Mouse (Mus musculus) testis, adult 2 months (tissue): ENCODE results near the gene Dgkq. TPM values are rescaled to one million over a fixed set of nuclear protein-coding genes. Genes with fewer than 3 reads are reported as not detected.

Experiments
- H3K27ac ChIP-seq: fragments of 200-500 bp; 2 replicates; pipeline ENCODE4 v1.5.1; 2012; ENCODE audit warnings: low read depth, low read length; ENCODE audit not compliant: control insufficient read depth, insufficient read depth
- H3K27me3 ChIP-seq: fragments of 200-500 bp; 2 replicates; pipeline ENCODE4 v1.6.1; 2012; ENCODE audit warnings: mild to moderate bottlenecking, low read length, moderate library complexity; ENCODE audit not compliant: control insufficient read depth, insufficient read depth
- H3K36me3 ChIP-seq: fragments of 200-500 bp; 2 replicates; pipeline ENCODE4 v1.6.1; 2012; ENCODE audit warnings: mild to moderate bottlenecking, low read length; ENCODE audit not compliant: control insufficient read depth, insufficient read depth
- H3K4me1 ChIP-seq: fragments of 200-500 bp; 2 replicates; pipeline ENCODE4 v1.6.1; 2012; ENCODE audit warnings: low read length; ENCODE audit not compliant: control insufficient read depth, insufficient read depth
- H3K4me3 ChIP-seq: fragments of 200-500 bp; 2 replicates; pipeline ENCODE4 v1.5.1; 2012; ENCODE audit warnings: low read depth, mild to moderate bottlenecking, low read length, moderate library complexity, mixed read lengths; ENCODE audit not compliant: control insufficient read depth
- CTCF ChIP-seq: fragments of 200-500 bp; IDR thresholded peaks from 2 replicates; pipeline ENCODE4 v1.5.1; 2012; ENCODE audit warnings: low read depth, mild to moderate bottlenecking, inconsistent platforms, low read length, moderate library complexity; ENCODE audit not compliant: control insufficient read depth, insufficient read depth, insufficient replicate concordance
- POLR2A ChIP-seq: fragments of 200-500 bp; IDR thresholded peaks from 2 replicates; pipeline ENCODE4 v1.6.1; 2012; ENCODE audit warnings: low read depth, mild to moderate bottlenecking, inconsistent platforms, low read length, moderate library complexity; ENCODE audit not compliant: control insufficient read depth
- polyA plus RNA-seq: library from polyadenylated mRNA; depleted of rRNA; stranded (reverse); fragments of >200 nt; gene quantifications from 2 replicates; pipeline ENCODE4 v1.2.3, GENCODE M21; 2012; rRNA removed

Dgkq gene
- polyA plus RNA-seq, 1 experiment = 4.7 TPM

- Histone ChIP-seq H3K36me3 (no peaks in the 10 kb centered on the region), H3K27ac (peak within 1 kb of the TSS; percentile 82), H3K27me3 (no peaks in the 10 kb centered on the region), H3K4me1 (no peaks in the 10 kb centered on the region; the same call in 1 of the 2 replicates), H3K4me3 (peak within 1 kb of the TSS; percentile 94)
- TF ChIP-seq CTCF (no peak; the same call in 1 of the 2 replicates), POLR2A (peak; percentile 92)
Measured at GRCm38 (mm10) chr5:108629634-108630483, 39.6 kb downstream of the Dgkq start, which contains the start of the genes Gak and Tmem175. Gak (minus strand) TSS chr5:108629755. Tmem175 (plus strand) TSS chr5:108629770.

- no peaks in the 10 kb centered on the region; the same call in 1 of the 2 replicates for H3K4me1 ChIP-seq
- no peaks in the 10 kb centered on the region; the same call in 1 of the 2 replicates for H3K36me3 ChIP-seq
- TF ChIP-seq POLR2A = no peak
- TF ChIP-seq CTCF = 0 out of 2 replicates have a peak, but pooled peaks have one; percentile 11
- peak overlapping the region; percentile 94 for H3K4me3 ChIP-seq
- no peaks in the 10 kb centered on the region for H3K27me3 ChIP-seq
- H3K27ac ChIP-seq = peak overlapping the region; percentile 82
Measured at GRCm38 (mm10) chr5:108628891-108629633, 40.4 kb downstream of the Dgkq start.

GRCm38 (mm10) chr5:108626050-108626660 lies 43.3 kb downstream of the Dgkq start:
- TF ChIP-seq POLR2A = no peak
- TF ChIP-seq CTCF = no peak
- H3K4me1 ChIP-seq = no peaks in the 10 kb centered on the region; the same call in 1 of the 2 replicates
- H3K27ac ChIP-seq = no peak overlapping the region
- no peaks in the 10 kb centered on the region for H3K27me3 ChIP-seq
- H3K36me3 ChIP-seq = no peaks in the 10 kb centered on the region; the same call in 1 of the 2 replicates
- no peak overlapping the region for H3K4me3 ChIP-seq

GRCm38 (mm10) chr5:108621870-108622269 lies 47.6 kb downstream of the Dgkq start:
- Histone ChIP-seq H3K4me3 (no peak overlapping the region), H3K36me3 (no peaks in the 10 kb centered on the region; the same call in 1 of the 2 replicates), H3K4me1 (no peaks in the 10 kb centered on the region), H3K27ac (no peak overlapping the region), H3K27me3 (no peaks in the 10 kb centered on the region)
- TF ChIP-seq CTCF (no peak), POLR2A (no peak)

- H3K27me3 ChIP-seq = no peaks in the 10 kb centered on the region
- no peak for TF ChIP-seq POLR2A
- TF ChIP-seq CTCF = no peak
- H3K4me1 ChIP-seq = no peaks in the 10 kb centered on the region
- peaks cover 3% of the 10 kb centered on the region for H3K36me3 ChIP-seq
- no peak overlapping the region for H3K27ac ChIP-seq
- no peak overlapping the region for H3K4me3 ChIP-seq
Measured at GRCm38 (mm10) chr5:108610426-108610825, 59.0 kb downstream of the Dgkq start.

- no peaks in the 10 kb centered on the region for H3K27me3 ChIP-seq
- H3K36me3 ChIP-seq = peaks cover 5% of the 10 kb centered on the region
- H3K4me3 ChIP-seq = no peak overlapping the region
- TF ChIP-seq CTCF = no peak
- TF ChIP-seq POLR2A = no peak
- no peaks in the 10 kb centered on the region for H3K4me1 ChIP-seq
- no peak overlapping the region for H3K27ac ChIP-seq
Measured at GRCm38 (mm10) chr5:108602537-108602936, 66.9 kb downstream of the Dgkq start.

GRCm38 (mm10) chr5:108599923-108600322 lies 69.5 kb downstream of the Dgkq start:
- peaks cover 4% of the 10 kb centered on the region for H3K36me3 ChIP-seq
- no peaks in the 10 kb centered on the region for H3K27me3 ChIP-seq
- no peak overlapping the region for H3K4me3 ChIP-seq
- H3K27ac ChIP-seq = no peak overlapping the region
- H3K4me1 ChIP-seq = no peaks in the 10 kb centered on the region
- TF ChIP-seq CTCF = no peak
- TF ChIP-seq POLR2A = no peak

Other genes with a start within 250 kb of the Dgkq start
- gene Atp5k, start 235.2 kb downstream of the Dgkq start, polyA plus RNA-seq = 42.3 and 46.1 TPM in 2 replicates
- 0.17 and 0.41 TPM in 2 replicates for gene Mfsd7a, start 220.8 kb downstream of the Dgkq start, polyA plus RNA-seq
- 3.5 and 4.3 TPM in 2 replicates for gene Pcgf3, start 208.4 kb downstream of the Dgkq start, polyA plus RNA-seq
- gene Cplx1, start 119.6 kb downstream of the Dgkq start, polyA plus RNA-seq = 0.69 and 1.1 TPM in 2 replicates
- 35.3 and 36.8 TPM in 2 replicates for gene Gak, start 39.9 kb downstream of the Dgkq start, polyA plus RNA-seq
- gene Tmem175, start 39.9 kb downstream of the Dgkq start, polyA plus RNA-seq = 128 and 145 TPM in 2 replicates
- 3.6 and 3.8 TPM in 2 replicates for gene Idua, start 9.3 kb downstream of the Dgkq start, polyA plus RNA-seq
- 0.04 and 0.09 TPM in 2 replicates for gene Slc26a1, start 5.9 kb upstream of the Dgkq start, polyA plus RNA-seq
- gene Fgfrl1, start 22.7 kb upstream of the Dgkq start, polyA plus RNA-seq = 28.9 and 34.7 TPM in 2 replicates
- gene Rnf212, start 105.3 kb upstream of the Dgkq start, polyA plus RNA-seq = 11.6 and 16.4 TPM in 2 replicates
- gene Tmed11, start 125.7 kb upstream of the Dgkq start, polyA plus RNA-seq = not detected in 2 replicates
- 0.01 TPM in 1 of 2 replicates, not detected in the other for gene Vmn2r8, start 139.2 kb upstream of the Dgkq start, polyA plus RNA-seq
- not detected in 2 replicates for gene Vmn2r9, start 182.9 kb upstream of the Dgkq start, polyA plus RNA-seq